Mouse (Mus musculus) neutrophil, adult 5-6 weeks (primary cell): ENCODE results near the gene Zfp804a. TPM values are rescaled to one million over a fixed set of nuclear protein-coding genes. Genes with fewer than 3 reads are reported as not detected.

Experiments
- ATAC-seq: fragments of 151-379, 151-347 bp; 2 replicates; pipeline ENCODE4 v1.8.0; 2017; ENCODE audit warnings: mild to moderate bottlenecking, moderate TSS enrichment; ENCODE audit not compliant: insufficient number of reproducible peaks, poor library complexity, low FRiP score, severe bottlenecking; ENCODE audit errors: extremely low read depth
- total RNA-seq: library from RNA; stranded (forward); fragments of 200-1000 nt; gene quantifications from 2 replicates; pipeline ENCODE4 v1.2.3, GENCODE M21; 2017

Gene Zfp804a
- total RNA-seq = 0.25 TPM in 1 of 2 replicates, not detected in the other

GRCm38 (mm10) chr2:82053185-82053891 is at the start of gene Zfp804a:
Zfp804a (plus strand) TSS chr2:82053222.
- no peak for ATAC-seq

DNA sequence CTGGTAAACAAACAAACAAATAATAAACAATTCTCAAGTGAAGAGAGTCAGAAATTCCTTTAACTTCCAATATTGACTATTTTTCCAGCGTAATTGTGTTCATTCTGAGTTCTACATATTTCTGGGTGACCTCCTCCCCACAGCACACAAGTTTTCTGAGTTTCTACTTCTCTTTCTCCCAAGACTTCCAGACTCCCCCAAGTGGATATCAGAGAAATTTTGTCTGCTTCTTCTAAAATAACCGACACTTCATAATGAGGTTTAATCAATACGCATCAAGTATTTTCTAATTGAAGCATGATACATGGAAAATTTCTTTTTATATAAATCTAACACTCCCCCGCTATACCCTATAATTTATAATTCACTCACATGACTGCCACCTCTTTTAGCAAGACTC is 1.4 kb upstream of the Zfp804a start:
- no peak for ATAC-seq

DNA sequence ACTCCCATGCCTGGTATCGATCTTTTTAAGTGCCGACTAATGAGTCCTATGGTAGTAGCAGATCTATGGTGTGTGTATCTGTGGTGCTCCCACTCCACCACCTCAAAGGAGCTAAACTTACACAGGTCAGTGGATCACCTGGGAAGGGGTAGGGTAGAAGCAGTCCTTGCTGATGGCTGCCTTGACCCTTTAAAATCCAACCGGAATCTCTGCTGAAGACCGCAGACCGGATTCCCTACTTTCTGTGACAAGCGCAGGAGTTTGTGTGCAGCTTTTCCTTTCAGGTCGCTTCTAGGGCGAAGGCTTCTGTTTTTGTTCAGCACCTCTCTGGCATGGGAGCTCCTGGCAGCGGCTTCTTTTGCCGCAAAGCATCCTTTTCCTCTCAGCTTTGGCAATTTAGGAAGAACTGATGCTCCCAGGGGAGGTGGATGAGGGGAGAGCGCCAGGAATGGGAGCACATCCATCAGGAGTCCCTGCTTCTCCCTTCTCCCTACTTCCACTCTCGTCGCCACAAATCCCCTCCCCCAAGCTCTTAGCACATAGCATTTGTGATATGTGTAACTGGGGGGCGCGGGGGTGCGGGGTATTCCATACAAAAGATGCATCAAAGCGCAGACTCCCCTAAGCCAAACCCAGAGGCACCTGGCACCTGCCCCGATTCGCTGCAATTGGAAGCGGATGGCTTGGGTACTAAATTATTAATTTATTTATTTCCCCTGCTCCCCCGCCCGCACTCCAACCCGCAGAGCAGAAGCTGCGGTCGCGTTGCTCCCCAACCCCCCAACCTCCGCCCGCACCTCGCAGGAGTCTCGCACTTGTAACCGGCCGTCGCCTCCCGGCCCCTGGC is 461 bp upstream of the Zfp804a start:
- no peak for ATAC-seq

DNA sequence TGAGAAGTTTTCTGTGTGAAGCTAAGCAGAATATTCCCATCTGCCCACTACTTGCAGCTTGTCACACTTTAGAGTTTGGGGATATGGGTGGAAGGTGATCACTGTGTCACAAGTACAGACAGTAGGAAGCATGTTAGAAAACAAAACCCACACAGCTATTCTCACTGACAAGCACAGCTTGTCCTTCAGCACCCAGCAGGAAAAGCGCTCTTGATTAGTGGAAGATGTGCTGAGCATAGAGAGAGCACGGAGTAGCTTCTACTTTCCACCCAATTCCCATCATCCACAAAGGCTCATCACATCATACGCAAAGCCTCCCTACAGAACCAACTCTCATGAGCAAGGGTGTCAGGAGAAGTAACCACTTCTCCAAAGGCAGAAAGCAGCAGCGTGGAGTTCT is 1.4 kb downstream of the Zfp804a start:
- no peak for ATAC-seq

- no peak for ATAC-seq
These were observed 11.6 kb downstream of the Zfp804a start for GRCm38 (mm10) chr2:82064671-82065070.

DNA sequence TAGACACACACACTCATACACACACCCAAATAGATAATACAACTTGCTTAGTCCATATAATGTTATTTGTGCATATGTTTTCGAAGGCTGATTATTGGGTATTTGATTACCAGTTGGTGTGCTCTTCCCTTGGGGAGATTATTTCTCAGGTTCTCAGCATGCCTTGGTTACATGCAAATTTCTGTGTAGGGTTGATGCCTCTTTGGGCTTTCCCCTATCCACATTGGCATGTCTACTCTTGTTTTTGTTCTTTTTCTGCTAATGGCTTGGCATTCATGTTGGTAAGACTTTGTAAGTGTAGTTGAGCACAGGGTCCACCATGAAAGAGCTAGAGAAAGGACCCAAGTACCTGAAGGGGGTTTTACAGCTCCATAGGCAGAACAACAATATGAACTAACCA is 14.9 kb downstream of the Zfp804a start:
- ATAC-seq = no peak

DNA sequence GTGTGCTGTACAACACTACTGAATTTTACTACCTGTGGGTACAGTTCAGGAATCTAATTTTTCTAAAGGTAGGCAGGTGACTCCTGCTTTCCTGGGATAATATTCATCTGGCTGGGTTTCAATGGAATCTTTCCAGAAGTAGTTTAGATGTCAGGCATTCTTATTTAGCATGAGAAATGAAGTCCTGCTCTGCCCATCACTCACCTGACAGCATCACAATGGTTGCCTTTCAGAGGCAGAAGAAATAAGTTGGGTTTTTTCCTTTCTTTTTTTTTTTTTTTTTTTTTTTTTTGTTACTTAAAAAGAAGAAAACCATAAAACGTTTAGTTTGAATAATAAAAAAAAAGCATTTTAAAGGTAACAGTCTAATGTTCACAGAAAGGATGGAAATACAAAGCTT is 16.1 kb downstream of the Zfp804a start:
- ATAC-seq = no peak

- ATAC-seq = no peak
These were observed 23.9 kb downstream of the Zfp804a start for GRCm38 (mm10) chr2:82076883-82077282.

- no peak for ATAC-seq
These were observed 25.4 kb downstream of the Zfp804a start for GRCm38 (mm10) chr2:82078287-82078994.

DNA sequence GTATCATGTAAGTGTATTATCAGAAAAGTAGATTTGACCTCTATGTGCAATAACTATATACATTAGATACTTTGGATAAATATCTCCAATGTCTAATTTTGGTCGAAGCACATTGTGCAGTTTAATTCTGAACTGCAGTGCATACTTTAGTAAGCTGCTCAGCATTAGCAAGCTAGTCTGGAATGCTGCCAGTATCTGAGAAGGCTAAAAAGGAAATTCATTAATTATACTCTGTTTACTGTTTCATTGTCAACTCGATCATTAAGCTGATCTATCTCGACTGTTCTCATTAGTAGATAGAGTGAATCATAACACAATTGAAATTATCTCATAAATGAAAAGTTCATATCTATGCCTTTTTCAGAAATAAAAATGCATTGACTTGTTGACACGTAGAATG is 27.7 kb downstream of the Zfp804a start:
- ATAC-seq = no peak

DNA sequence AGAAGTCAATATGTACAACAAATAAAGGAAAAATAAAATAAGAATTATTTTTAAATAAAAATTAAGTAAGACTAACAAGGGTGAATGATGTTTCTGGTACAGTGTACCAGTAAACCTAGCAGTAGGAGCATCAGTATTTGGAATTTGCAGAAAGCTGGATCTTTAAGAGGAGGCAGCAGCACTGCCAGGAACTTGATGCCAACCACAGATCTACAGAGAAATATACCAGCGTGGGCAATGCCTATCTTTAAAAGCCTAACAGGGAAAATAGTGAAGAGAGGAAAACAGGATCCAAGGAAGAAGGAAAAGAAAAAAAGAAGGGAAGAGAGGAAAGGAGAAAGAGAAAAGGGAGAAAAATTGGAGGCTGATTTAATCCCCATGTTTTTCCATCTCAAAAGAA is 60.1 kb downstream of the Zfp804a start:
- no peak for ATAC-seq

DNA sequence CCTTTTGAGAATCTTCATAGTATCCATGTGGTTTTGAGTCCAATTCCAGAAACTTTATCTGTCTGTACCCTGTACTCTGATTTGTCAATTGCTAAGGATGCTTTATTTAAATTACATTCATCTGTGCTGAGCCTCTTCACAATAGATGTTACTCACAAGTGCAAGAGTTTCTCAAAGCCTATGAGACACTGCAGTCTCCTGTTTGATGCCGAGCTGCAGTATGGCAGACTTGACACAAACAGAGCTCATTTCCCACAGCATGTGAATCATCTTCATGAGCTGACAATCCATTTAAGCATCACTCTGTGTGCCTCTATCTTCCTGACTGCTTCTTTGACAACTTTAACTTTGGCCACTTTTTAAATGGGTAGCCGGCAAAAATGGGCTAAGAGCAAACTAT is 60.6 kb downstream of the Zfp804a start:
- no peak for ATAC-seq

GRCm38 (mm10) chr2:82119577-82119976 is 66.6 kb downstream of the Zfp804a start:
- ATAC-seq = no peak

- no peak for ATAC-seq
These were observed 125.7 kb downstream of the Zfp804a start for GRCm38 (mm10) chr2:82178693-82179092.

GRCm38 (mm10) chr2:82181010-82181409 is 128.0 kb downstream of the Zfp804a start:
- ATAC-seq = no peak

DNA sequence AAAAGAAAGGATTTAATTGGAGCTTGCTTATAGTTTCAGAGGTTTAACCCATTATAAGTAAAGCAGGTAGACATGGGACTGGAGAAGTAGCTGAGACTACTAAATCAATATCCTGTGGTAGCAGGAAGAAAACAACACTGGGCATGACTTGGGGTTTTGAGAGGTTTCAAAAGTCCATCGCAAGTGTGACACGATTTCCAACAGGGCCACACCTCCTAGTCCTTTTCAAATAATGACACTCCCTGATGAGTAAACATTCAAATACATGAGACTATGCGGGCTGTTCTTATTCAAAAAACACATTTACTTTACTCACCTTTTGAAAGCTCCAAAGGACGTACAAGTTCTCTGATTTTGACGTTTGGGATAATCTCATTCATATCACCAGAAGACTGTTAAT is 146.9 kb downstream of the Zfp804a start:
- no peak for ATAC-seq

DNA sequence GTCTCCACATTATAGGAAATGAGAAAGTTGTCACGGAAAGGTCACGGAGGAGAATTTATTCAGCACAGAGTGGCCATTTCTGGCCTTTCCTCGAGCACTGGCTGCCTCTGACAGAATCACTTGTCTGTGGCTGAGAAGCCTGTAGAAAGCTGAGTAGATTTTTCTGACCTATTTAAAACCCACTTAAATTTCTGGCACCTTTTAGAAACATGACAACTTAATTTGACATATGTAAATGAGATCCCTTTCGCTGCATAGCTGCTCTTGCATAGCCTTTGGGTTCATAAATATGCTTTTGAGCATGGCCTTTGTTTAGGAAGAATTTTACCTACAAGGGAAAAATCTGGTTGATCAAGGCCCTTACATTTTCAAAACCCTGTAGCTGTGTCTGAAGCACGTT is 147.6 kb downstream of the Zfp804a start:
- ATAC-seq = no peak

DNA sequence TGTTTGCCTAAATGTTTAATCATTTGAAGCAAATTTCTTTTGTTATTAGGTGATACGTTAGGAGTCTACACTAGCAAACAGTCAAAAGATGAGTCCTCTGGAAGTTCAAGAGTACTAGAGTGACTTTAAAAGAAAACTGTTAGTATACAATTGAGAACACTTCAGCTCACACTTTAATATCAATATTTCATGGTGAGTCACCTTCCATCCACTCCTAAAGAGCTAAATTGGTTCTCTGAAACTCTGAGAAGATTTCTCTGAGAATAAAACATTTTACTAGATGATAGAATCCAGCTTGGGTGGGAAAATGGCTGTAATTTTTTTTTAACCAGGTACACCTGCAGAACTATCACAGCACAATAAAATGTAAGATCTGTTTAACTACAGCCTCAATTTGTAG is 157.6 kb downstream of the Zfp804a start:
- ATAC-seq = no peak

- ATAC-seq = no peak
These were observed 158.9 kb downstream of the Zfp804a start for GRCm38 (mm10) chr2:82211972-82212371.

GRCm38 (mm10) chr2:82217873-82218272 is 164.9 kb downstream of the Zfp804a start:
- ATAC-seq = no peak
